Mouse (Mus musculus) frontal cortex, postnatal 25 days (tissue): Measurements from ENCODE around the gene Tgif2.
A peak's percentile ranks its signal among the peaks of the same experiment; 100 is the strongest.
"Not testable (repeated sequence)": the region's sequence is repeated elsewhere in the genome, so short reads cannot be mapped to it uniquely, and the experiment has no call there.

ENCODE experiments used
- DNase-seq, 2 experiments: peaks; one replicate each; pipeline ENCODE4 v3.0.0; 2022; ENCODE audit warnings: low spot score in 2 of 2

The Tgif2 gene

DNA sequence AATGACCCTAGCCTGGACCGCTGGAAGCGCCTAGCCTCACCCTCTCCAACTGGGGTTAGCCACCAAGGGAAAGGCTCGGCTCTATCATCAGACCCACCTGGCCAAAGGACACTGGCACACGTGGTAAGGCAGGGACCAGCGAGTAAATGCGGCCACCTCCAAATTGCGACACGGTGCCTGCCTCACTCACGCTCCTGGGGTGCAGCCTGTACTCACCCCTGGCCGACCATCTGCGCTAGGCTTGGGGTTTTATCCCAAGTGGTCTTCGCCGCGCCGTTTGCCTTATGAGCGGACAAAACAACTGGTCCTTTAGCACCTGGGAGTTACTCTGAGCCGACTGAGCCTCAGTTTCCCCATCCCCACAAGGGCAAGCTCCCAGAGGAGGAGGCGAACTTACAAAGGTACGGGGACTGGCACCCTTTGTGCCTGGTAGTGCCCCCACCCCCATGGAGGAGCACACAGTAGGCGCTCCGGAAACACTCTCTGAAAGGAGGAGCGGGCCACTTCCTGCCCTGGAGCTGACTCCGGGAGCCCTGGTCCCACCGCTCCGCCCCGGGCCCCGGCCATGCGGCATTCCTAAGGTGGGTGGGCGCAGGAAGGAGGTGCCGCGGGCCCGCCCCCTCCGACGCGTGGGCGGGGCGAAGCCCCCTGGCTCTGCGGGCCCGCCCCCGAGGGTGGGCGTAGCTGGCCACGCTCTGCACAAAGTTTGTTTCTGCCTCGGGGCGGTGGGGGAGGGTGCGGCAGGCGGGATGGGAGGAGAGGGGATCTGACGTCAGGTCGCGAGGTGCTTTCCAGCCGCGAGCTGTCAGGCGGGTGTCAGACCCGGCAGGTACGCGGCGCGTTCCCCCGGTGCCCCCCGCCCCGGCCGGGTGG, at the start of gene Tgif2:
Gene Tgif2, plus strand, starts transcription at position 689 of the 873 bp plus-strand sequence.
- no peak for DNase-seq

GRCm38 (mm10) chr2:156798516-156798915, 41.3 kb upstream of the Tgif2 start:
- DNase-seq, result no peak

GRCm38 (mm10) chr2:156801045-156801444, 38.8 kb upstream of the Tgif2 start:
- DNase-seq, result no peak

GRCm38 (mm10) chr2:156802116-156802515, 37.7 kb upstream of the Tgif2 start:
- DNase-seq, result not testable (repeated sequence)

DNA sequence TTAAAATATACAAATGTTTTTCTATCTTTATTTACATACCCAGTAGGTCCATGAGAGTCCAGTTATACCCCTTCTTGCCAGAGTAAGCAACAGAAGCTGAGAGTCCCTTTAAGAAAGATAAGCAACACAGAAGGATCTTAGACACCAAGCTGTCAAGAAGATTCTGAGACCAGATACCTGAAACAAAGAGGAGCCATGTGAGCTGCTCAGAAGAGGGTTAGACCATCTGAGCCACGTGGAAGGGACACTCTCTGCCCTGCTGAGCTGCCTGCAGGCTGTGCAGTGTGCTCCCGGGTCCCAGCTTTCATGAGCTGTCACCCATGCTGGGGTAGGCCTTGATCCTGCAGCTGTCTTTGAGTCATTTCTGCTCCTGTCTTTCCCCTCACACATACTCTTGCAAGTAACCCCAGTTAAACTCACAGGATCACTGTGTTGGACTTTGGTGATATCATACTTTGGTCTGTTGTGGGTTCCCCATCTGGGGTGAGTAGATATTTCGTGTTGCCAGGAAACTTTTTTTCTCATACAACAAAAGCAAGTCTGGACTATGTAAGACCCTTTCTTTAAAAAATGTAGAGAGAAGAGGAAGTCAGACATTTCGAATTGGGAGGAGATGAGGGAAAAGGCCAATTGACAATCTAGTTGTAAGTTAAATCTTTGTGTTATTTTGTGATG, 36.0 kb upstream of the Tgif2 start:
- DNase-seq, result no peak

DNA sequence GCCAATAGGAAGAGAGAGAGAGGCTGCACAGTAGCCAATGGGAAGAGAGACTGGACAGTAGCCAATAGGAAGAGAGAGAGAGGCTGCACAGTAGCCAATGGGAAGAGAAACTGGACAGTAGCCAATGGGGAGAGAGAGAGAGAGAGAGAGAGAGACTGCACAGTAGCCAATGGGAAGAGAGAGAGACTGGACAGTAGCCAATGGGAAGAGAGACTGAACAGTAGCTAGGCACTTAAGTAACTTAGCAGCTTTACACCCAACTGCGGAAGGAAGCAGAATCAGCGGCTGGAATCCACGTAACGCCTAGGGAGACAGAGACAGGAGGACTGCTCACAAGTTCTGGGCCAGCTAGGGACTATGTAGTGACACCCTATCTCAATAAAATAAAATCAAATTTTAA, 35.2 kb upstream of the Tgif2 start:
- DNase-seq, result no peak

DNA sequence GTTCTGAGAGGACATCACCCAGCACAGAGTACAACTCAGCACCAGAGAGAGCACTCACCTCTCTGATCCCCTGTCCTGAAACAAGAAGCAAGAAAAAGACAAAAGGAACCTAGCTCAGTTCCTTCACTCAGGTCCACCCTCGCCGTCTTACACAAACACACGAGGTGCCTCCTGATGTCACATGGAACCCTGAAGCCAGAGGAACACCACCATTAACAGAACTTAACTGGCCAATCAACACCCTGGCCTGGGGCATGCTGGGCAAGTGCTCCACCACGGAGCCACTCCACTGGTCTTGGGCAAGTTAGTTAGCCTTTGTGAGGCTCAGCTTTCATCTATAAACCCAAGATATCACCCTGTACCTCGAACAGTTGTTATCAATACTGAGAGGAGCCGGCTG, 32.9 kb upstream of the Tgif2 start:
- no peak for DNase-seq

DNA sequence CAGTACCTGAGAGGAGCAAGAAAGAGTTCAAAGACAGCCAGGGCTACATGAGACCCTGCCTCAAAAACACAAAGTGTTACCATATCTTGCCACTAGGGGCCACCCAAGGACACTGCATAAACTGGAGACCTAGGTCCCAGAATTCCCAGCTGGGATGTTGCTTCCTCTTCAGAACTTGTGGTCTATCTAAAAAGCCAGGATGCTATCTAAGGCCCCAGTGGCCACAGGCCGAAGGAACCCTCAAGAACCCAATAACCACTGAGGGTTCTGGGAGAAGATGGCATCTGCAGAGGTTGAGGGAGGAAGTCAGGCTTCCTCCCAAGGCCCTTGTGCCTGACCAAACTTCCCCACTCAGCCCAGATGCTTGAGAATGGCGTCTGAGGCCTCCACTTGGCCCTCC, 30.2 kb upstream of the Tgif2 start:
- DNase-seq, result peak; percentile 50 to 56

DNA sequence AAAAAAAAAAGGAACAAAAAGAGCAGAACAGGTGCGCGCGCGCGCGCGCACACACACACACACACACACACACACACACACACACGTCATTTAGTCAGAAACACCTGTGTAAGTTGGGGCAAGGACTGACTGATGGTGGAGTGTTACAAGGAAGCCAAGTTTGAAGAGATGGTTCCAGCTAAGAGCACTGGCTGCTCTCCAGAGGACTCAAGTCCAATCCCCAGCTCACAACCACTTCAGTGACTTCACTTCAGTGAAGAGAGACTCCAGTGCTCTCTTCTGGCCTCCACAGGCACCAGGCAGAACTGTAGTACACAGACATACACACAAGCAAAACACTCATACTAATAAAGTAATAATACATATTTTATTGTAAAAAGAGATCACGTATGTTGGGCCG, 29.1 kb upstream of the Tgif2 start:
- DNase-seq, result no peak

GRCm38 (mm10) chr2:156811556-156811955, 28.3 kb upstream of the Tgif2 start:
- no peak for DNase-seq

DNA sequence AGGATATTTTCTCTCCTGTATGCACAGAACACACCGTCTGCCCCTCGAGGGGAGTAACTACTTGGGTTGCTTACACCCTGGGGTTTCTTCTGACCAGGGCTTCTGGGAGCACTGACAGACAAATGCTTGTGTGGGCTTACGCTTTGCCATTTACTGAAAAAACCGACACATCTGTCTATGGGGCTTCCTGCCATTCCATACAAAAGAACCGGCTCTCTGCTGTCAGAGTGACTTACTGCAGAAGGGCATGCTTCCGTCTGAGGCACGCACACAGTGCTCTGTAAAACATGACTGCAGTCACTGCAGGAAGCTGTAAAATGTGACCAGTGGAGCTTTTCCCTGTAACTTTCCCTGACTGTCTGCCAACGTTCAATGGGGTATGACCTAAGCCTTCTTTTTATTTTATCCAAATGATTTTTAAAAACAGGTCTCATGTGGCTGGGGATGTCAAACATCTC, 25.4 kb upstream of the Tgif2 start:
- DNase-seq, result no peak

- DNase-seq, result no peak
Observed at GRCm38 (mm10) chr2:156814893-156815292, 24.9 kb upstream of the Tgif2 start.

DNA sequence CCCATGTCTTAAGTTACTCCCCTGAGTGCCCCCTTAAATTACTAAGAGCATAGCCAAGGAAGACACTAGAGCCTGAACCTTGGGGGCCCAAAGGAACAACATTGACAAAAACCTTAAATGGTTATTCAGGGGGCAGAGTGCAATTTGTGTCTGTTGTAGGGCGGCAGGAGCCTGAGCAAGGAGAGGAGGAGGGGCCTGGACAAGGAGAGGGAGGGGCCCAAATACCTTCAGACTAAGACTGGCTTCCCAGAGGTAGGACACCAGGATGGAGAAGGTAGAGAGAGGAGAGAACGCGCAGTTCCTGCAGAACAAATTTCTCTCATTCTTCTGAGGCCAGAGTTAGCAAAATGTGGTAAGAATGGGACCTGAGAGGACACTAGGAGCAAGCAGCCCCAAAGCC, 24.4 kb upstream of the Tgif2 start:
- DNase-seq, result no peak

DNA sequence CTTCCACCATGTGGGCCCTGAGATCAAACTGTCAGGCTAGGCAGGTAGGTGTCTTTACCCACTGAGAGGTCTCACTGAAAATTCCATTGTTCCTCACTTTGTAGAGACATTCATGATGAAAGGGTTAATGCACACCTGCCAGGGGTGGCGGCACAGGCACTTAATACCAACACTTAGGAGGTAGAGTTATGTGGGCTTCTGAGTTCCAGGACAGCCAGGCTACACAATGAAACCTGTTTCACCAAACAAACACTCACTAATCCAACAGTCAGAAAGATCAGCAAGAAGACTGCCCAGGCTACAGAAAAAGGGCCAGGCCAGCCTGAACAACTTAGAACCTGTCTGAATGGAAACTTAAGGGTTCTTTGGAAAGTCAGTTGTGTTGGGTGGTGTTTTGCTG, 23.7 kb upstream of the Tgif2 start:
- no peak for DNase-seq

GRCm38 (mm10) chr2:156825128-156825527, 14.7 kb upstream of the Tgif2 start:
- not testable (repeated sequence) for DNase-seq

DNA sequence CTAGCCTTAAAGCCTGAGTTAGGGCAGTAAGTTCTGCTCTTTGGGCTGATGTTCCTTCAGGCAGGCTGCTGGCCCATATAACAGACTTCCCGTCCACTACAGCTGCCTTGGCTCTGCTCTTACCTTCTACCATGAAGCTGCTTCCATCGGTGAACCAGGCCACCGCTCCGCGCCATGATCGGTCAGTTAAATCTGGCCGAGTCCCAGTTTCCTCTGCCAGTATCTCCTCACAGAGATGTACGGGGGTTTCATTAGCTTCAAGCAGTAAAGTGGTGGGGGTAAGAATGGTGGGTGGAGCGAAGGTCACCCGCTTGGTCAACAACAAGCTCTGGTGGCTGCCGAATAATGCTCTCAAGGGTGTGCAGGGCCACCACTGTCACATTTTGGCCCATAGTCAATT, 5.5 kb upstream of the Tgif2 start:
- DNase-seq, result no peak

DNA sequence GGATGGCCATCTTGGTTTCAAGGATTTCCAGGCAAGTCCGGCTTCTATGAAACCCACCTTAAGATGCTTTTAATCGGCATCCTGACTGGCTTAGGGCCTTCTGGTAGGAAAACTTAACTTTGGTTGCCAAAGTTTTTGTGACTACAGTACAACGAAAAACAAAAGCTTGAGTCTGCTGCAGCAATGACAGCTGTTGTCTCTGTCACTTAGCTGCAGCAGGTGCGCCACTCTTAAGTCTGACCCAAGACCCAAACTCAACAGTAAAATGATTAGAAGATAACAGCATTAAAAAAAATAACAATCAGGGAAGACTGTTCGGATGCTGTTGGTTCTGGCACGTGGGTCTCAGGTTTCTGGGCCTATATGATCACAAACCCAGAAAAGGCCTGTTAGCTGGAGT, 968 bp upstream of the Tgif2 start:
- DNase-seq, result no peak

GRCm38 (mm10) chr2:156840301-156841027, 657 bp downstream of the Tgif2 start:
- DNase-seq, result no peak

GRCm38 (mm10) chr2:156841028-156841840, 1.4 kb downstream of the Tgif2 start:
- DNase-seq, result peak in 1 of 2 experiments; percentile 26

- DNase-seq, result no peak
Observed at GRCm38 (mm10) chr2:156841841-156842706, 2.3 kb downstream of the Tgif2 start.

- no peak for DNase-seq
Observed at GRCm38 (mm10) chr2:156842711-156843110, 2.9 kb downstream of the Tgif2 start.
